Mouse (Mus musculus) bone marrow, adult 2 months (tissue): ENCODE measurements at regions not wholly inside any gene's neighbourhood (a gene's known extent, or its start where the extent isn't known, plus 50 kb on each side); places are given as distances from the start of the nearest gene placed in this dataset.

ENCODE experiments used
- CTCF ChIP-seq: fragments of 200-500 bp; IDR thresholded peaks from 2 replicates; pipeline ENCODE4 v1.5.1; 2011; ENCODE audit warnings: low read length, control low read depth; ENCODE audit not compliant: control insufficient read depth, insufficient read depth
- POLR2A ChIP-seq: fragments of 200-500 bp; IDR thresholded peaks from 2 replicates; pipeline ENCODE4 v1.6.1; 2011; ENCODE audit warnings: low read depth, mild to moderate bottlenecking, control low read depth, low read length, borderline replicate concordance; ENCODE audit not compliant: control insufficient read depth

DNA sequence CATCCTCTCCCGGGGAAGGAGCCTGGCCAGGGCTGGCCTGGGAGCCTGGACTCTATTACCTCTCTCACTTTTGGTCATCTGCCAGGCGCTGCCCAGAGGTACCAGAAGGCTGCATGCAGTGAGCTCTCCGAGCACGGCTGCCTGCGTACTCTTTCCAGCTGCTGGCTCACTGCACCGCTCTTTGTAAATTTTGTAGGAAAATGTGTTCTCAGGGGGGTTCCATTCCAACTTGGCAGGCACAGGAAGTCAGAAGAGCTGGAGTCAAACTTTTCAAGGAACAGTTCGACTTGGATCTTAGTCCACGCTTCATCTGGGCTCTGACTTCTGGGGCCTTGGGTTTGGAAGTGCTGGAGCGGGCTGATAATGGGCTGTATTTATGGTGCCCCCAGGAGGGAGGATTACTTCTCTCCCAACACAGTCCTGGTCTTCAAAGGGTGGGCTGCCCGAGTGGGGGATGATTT, 184.7 kb upstream of the Mki67 start:
- TF ChIP-seq CTCF (no peak), POLR2A (no peak)
